Mouse (Mus musculus): Measurements from ENCODE around the gene Dusp3. TPM values are rescaled to one million over a fixed set of nuclear protein-coding genes. Genes with fewer than 3 reads are reported as not detected.
A peak's percentile ranks its signal among the peaks of the same experiment; 100 is the strongest.

Gene Dusp3
- total RNA-seq, 2 experiments from 2014 or later, result 149 to 155 TPM

DNA sequence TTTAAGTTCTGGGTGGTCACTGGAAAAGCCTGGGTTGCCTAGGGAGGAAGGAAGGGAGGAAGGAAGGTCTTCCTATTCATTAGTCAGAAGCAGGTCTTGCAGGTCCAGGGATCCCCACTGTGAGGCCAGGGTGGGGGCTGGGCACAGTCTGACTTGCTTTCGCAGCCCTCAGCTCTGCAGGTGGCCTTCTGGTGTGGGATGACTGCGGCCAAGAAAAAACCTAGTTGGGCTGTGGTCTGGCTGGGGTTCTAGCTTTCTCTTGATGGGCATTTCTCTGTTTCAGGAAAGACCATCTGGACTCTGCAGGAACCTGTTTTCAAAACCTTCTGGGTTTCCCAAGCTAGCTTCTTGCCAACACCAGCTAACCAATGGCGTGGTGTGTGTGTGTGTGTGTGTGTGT, 43.8 kb downstream of the Dusp3 start:
- Histone ChIP-seq H3K27ac (no peak overlapping the region), H3K4me3 (no peak overlapping the region)
- no peak for TF ChIP-seq CTCF (conservative IDR thresholded peaks at IDR 0.05)
- DNase-seq (ENCODE audit: low spot score in 2 of 2), result no peak

DNA sequence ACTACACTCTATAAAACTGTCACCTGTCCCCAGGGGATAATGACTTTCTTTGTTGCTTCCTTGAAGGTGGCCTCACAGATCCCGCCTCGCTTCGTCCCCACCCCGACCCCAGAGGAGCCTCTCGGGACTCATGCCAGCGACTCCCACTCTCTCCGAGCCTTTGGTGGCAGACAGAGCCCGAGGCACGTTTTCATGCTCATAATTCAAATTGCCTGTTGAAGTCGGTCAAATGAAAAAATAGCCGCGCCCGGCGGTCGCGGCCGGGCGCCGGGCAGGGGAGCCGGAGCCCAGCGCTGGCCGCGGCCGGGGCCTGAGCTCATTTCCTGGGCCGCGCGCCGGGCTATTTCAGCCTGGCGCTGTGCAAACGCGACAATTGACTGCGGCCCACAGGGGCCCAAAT, 49.7 kb downstream of the Dusp3 start:
- no peak for TF ChIP-seq CTCF (conservative IDR thresholded peaks at IDR 0.05)
- no peak for DNase-seq (ENCODE audit: low spot score in 2 of 2)
- Histone ChIP-seq H3K27ac (no peak overlapping the region), H3K4me3 (peak overlapping the region; percentile 33)

DNA sequence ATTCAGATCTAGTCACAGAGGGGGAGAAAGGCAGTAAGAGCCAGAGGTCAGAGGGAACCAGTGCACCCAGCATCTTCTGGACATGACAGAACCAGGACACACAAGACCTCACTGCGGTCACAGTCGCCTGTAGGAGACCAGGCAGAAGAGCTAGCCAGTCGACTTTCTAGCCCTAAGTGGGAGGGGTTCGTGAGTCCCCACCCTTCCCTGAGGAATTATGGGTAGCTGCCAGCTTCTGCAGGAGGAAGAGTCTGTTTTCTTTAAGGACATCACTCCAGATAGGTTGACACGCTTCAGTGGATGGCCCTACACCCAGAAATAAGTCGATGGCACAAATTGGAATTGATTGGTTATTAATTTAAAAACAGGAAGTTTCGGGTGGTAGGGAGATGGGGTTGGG, 50.4 kb downstream of the Dusp3 start:
- Histone ChIP-seq H3K27ac (no peak overlapping the region), H3K4me3 (no peak overlapping the region)
- TF ChIP-seq CTCF (conservative IDR thresholded peaks at IDR 0.05), result no peak
- no peak for DNase-seq (ENCODE audit: low spot score in 2 of 2)

DNA sequence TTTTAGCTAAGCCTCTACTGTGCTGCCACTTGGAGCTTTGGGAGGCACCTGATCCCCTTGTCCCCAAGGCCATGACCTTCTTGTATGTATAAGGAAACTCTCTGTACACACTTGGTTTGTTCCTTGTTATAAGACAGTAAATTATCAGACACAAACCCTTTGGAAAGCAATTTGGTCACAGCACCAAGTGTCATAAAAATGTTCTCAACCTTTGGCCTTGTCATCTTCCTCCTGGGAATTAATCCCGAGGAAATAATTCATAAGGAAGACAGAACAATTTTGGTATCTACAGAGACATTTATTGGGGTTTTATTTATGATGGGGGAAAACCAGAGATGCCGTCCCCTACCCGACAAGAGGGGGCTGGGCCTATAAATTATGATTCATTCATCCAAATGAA, 51.1 kb downstream of the Dusp3 start:
- TF ChIP-seq CTCF (conservative IDR thresholded peaks at IDR 0.05), result no peak
- Histone ChIP-seq H3K4me3 (no peak overlapping the region), H3K27ac (no peak overlapping the region)
- no peak for DNase-seq (ENCODE audit: low spot score in 2 of 2)

DNA sequence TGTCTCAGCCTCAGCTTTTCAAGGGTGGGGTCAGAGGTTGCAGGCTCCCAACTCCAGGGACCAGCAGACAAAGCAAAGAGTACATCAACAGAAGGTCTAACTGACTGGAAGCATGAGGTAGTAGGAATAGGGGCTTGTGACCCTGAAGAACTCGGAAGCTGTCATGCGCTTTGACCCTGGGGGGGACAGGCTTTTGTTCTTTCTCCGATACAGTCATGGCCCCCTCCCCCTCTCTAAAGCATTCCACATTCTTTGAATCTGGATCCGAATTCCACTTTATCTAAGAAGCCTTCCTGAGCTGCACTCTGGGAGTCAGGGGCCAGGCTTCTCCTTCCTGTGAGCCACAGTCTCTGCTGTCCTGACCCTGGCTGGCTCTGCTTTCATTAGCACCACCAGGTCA, 54.8 kb downstream of the Dusp3 start:
- no peak for DNase-seq (ENCODE audit: low spot score in 2 of 2)
- Histone ChIP-seq H3K4me3 (no peak overlapping the region), H3K27ac (no peak overlapping the region)
- no peak for TF ChIP-seq CTCF (conservative IDR thresholded peaks at IDR 0.05)

DNA sequence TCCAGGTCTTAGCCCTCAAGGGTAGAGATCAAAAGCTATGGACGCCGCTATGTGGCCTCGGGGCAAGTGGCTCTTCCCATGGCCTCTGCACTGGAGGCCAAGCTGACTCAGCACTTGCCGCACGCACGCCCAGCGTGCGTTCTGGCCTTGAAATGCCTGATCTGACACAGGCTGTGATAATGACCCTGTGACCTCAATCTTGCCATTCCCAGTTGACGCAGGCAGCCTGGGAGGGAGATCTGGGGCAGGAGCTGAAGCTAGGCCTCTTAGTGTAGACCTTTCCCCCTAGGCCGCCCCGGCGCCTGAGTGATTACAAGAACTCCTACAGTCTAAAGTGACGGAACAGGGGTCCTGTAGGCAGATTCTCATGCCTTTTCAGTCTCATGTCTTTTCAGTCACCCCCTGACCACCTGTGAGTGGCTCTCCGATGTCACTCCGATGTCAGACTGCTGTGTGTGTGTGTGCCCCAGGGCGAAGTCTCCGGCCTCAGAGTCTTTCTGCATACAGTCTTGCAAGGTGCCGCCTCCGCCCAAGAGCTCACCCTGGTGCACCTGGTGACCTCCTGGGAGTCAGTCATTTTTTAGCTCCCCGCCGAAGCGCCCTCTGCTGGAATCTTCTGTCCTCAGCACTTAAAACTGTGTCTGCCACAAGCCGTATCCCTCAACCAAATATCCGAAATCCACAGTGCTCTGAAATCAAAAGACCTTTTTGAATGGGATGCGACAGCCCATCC, 58.6 kb downstream of the Dusp3 start:
- peak; percentile 78 for TF ChIP-seq CTCF (conservative IDR thresholded peaks at IDR 0.05)
- H3K27ac ChIP-seq, result no peak overlapping the region
- H3K4me3 ChIP-seq, result no peak overlapping the region
- DNase-seq (ENCODE audit: low spot score in 2 of 2), result no peak

DNA sequence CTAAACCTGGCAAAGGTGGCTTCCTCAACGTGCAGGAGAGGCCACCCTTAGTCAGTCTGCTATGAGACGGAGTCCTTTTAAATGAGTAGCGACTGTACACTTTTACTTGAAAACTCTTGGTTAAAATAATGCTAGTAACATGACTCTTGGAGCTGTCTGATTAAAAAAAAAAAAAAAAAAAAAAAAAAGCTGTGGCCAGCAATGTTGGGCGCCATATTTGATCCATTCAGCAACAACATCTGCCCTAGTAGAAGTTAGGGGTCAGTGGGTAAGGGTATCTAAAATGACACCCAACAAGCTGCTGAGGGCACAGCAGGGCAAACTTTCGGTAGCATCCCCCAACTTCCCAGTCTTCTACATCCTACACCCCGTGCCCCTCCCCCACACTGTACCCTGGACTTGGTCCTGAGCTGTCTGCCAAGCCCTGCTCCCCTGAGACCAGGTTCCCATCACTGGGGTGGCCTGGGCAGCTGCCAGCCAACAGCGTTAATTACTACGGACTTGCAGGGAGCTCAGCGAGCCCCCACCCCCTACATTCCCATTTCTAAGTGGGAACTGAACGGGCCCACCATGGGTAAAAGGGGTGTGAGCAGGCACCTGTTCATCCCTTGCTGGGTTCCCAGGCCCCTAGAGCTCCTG, 59.7 kb downstream of the Dusp3 start:
- TF ChIP-seq CTCF (conservative IDR thresholded peaks at IDR 0.05), result no peak
- no peak for DNase-seq (ENCODE audit: low spot score in 2 of 2)
- Histone ChIP-seq H3K4me3 (no peak overlapping the region), H3K27ac (no peak overlapping the region)

DNA sequence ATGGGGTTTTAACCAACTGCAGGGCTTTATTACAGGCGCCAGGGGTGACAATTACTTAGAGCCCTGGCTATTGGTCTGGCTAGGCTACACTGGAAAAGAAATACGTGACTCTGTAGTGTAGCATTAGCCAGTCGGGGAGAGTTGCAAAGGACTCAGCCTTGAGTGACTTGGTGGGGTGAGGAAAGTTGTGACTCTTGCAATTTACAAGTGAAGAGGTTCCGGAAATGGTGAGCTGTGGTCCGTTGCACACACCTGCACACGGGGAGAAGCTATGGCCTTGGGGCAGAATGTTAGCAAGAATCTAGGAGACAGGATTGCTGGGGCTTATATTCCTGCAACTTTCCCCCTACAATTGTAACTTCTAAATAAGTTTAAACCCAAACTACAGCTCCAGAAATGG, 61.2 kb downstream of the Dusp3 start:
- H3K4me3 ChIP-seq, result no peak overlapping the region
- DNase-seq (ENCODE audit: low spot score in 2 of 2), result no peak
- no peak for TF ChIP-seq CTCF (conservative IDR thresholded peaks at IDR 0.05)
- H3K27ac ChIP-seq, result no peak overlapping the region

DNA sequence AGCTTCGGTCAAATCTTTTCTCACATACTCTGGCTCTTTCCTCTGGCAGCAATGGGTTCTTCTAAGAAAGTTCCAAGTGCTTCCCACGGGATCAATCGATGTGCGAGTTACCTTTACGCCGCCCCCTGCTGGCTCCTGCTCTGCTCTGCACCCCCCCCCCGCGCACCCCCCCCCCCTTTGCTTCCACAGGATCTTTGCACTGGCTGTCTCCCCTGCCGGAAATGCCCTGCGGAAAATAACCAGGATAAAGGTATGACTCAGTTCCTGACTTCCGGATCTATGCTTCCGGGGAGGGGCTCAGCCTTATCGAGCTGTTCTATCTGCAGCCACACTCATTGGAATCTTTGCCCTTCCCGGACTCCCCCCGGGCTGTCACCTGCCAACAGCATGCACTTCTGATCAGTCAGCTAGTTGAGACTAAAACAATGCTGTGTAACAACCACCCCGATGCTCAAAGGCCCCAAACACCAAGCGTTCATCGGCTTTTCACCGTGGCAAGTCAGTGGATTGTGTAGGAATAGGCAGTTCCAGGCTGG, 62.3 kb downstream of the Dusp3 start:
- H3K4me3 ChIP-seq, result no peak overlapping the region
- DNase-seq (ENCODE audit: low spot score in 2 of 2), result no peak
- TF ChIP-seq CTCF (conservative IDR thresholded peaks at IDR 0.05), result no peak
- H3K27ac ChIP-seq, result no peak overlapping the region

DNA sequence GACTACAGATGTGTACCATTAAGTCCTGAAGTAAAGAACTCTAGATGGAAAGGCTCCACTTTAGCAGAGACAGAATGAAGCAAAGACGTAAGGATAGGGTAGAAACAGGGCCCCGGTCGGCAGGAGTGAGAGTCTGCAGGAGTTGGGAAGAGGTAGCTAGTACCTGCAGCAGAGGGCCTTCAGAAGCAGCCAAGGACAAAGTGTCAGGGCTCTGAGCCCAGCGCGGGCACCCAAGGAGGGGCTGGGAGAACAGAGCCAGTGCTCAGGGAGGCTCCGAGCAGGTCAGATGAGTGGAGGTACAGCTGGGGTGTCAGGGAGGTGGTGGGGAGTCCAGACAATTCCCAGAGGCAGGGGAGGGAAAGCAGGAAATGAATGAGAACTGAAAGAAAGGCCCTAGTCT, 62.8 kb downstream of the Dusp3 start:
- no peak for DNase-seq (ENCODE audit: low spot score in 2 of 2)
- no peak for TF ChIP-seq CTCF (conservative IDR thresholded peaks at IDR 0.05)
- Histone ChIP-seq H3K27ac (no peak overlapping the region), H3K4me3 (no peak overlapping the region)

DNA sequence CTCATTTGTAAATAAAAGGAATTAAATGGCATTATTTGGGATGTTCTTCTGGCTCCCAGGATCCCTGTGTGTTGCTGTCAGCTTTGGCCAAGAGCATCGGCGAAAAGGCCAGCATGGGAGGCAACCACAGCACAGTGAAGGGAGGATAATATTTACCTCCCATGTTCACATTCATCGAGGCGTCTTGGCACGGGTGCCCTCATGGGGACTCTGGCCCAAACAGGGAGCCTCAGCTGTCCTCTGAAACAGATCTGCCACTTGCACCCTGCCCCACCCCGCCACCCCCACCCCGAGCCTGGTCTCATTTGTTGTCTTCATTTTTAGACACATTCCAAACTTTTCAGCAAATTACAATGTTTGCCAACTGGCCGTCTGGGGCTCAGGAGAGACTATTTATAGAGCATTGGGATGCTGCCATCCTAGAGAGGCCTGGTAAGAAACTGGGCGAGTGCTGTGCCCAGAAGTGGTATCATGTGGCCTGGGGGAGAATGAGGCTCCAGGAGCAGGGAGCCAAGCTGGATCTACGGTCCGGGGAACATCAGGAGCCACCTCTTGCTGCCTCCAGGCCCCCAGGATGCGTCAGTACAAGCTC, 65.4 kb downstream of the Dusp3 start:
- no peak overlapping the region for H3K4me3 ChIP-seq
- TF ChIP-seq CTCF (conservative IDR thresholded peaks at IDR 0.05), result no peak
- DNase-seq (ENCODE audit: low spot score in 2 of 2), result peak in 1 of 2 experiments; percentile 8
- H3K27ac ChIP-seq, result no peak overlapping the region

Other genes with a start within 250 kb of the Dusp3 start
- 10 to 100 TPM; 10.1 to 10.7 TPM for gene Etv4, start 201.6 kb downstream of the Dusp3 start, total RNA-seq (2021)
- gene Meox1, start 92.6 kb downstream of the Dusp3 start, total RNA-seq (2021), result under 1 TPM; 0.71 to 0.74 TPM
- gene Sost, start 20.0 kb downstream of the Dusp3 start, total RNA-seq (2021), result not detected
- not detected for gene Cfap97d1, start 2.7 kb downstream of the Dusp3 start, total RNA-seq (2021)
- 10 to 100 TPM; 88.3 to 94.4 TPM for gene Mpp3, start 41.4 kb upstream of the Dusp3 start, total RNA-seq (2021)
- gene Cd300lg, start 54.5 kb upstream of the Dusp3 start, total RNA-seq (2021), result not detected
- gene Mpp2, start 101.5 kb upstream of the Dusp3 start, total RNA-seq (2021), result 100 to 1,000 TPM; 147 to 149 TPM
- gene Ppy, start 114.3 kb upstream of the Dusp3 start, total RNA-seq (2021), result not detected
- not detected for gene Pyy, start 120.8 kb upstream of the Dusp3 start, total RNA-seq (2021)
- gene Nags, start 158.5 kb upstream of the Dusp3 start, total RNA-seq (2021), result not detected
- 10 to 100 TPM; 26.5 to 27.1 TPM for gene Tmem101, start 169.4 kb upstream of the Dusp3 start, total RNA-seq (2021)
- 10 to 100 TPM; 56.6 to 56.9 TPM for gene Lsm12, start 198.3 kb upstream of the Dusp3 start, total RNA-seq (2021)
- gene G6pc3, start 202.6 kb upstream of the Dusp3 start, total RNA-seq (2021), result 10 to 100 TPM; 58.2 to 59.7 TPM
- 100 to 1,000 TPM; 233 to 243 TPM for gene Hdac5, start 243.2 kb upstream of the Dusp3 start, total RNA-seq (2021)

Measured in layer of hippocampus, adult 2 months (tissue).